Mouse (Mus musculus) liver, postnatal 0 days (tissue): ENCODE data around the gene Pam. TPM values are rescaled to one million over a fixed set of nuclear protein-coding genes. Genes with fewer than 3 reads are reported as not detected.

ENCODE experiments used
- ATAC-seq: fragments of 200-750 bp; cut with Nextera tagmentation; 2 replicates; pipeline ENCODE4 v1.8.0; 2017; ENCODE audit warnings: mild to moderate bottlenecking, moderate library complexity
- DNase-seq: peaks from one replicate; pipeline ENCODE4 v3.0.0-alpha.2; 2016
- H3K27ac ChIP-seq: fragments of 300-500 bp; sonication (generic); 2 replicates; pipeline ENCODE4 v1.5.1; 2014; ENCODE audit warnings: antibody characterized with exemption, moderate library complexity, mild to moderate bottlenecking, low read depth
- H3K27me3 ChIP-seq: fragments of 300-500 bp; sonication (generic); 2 replicates; pipeline ENCODE4 v1.6.1; 2014; ENCODE audit warnings: low read length, control low read depth, mixed read lengths; ENCODE audit not compliant: insufficient read depth
- H3K36me3 ChIP-seq: fragments of 300-500 bp; sonication (generic); replicated peaks from 2 replicates; pipeline ENCODE4 v1.6.1; 2014; ENCODE audit warnings: mild to moderate bottlenecking, control low read depth, low read length, moderate library complexity, mixed read lengths; ENCODE audit not compliant: insufficient read depth
- H3K4me1 ChIP-seq: fragments of 300-500 bp; sonication (generic); 2 replicates; pipeline ENCODE4 v1.6.1; 2014; ENCODE audit warnings: antibody characterized with exemption, mild to moderate bottlenecking, control low read depth; ENCODE audit not compliant: insufficient read depth
- H3K4me2 ChIP-seq: fragments of 300-500 bp; sonication (generic); 2 replicates; pipeline ENCODE4 v1.6.1; 2014; ENCODE audit warnings: low read depth, mild to moderate bottlenecking, low read length, moderate library complexity, mixed read lengths
- H3K4me3 ChIP-seq: fragments of 300-500 bp; sonication (generic); 2 replicates; pipeline ENCODE4 v1.5.1; 2014; ENCODE audit warnings: low read depth, low read length
- H3K9ac ChIP-seq: fragments of 300-500 bp; sonication (generic); replicated peaks from 2 replicates; pipeline ENCODE4 v1.6.1; 2014; ENCODE audit warnings: mild to moderate bottlenecking, moderate library complexity
- H3K9me3 ChIP-seq: fragments of 300-500 bp; sonication (generic); 2 replicates; pipeline ENCODE4 v1.6.1; 2016; ENCODE audit warnings: mild to moderate bottlenecking, control low read depth, low read length, mixed read lengths
- CTCF ChIP-seq: sonication (generic); IDR thresholded peaks from 2 replicates; pipeline ENCODE4 v1.5.1; 2016; ENCODE audit warnings: antibody characterized with exemption, low read depth
- EP300 ChIP-seq: IDR thresholded peaks from 2 replicates; pipeline ENCODE4 v1.6.1; 2016; ENCODE audit warnings: antibody characterized with exemption, low read depth, mild to moderate bottlenecking
- WGBS: fragments of 180-500 bp; shearing (Covaris S2); extraction: QIAGEN DNeasy Blood & Tissue Kit; methylation state at CpG from one replicate; pipeline ENCODE4 v1.1.7; 2014; ENCODE audit not compliant: insufficient replicate concordance; 5-methylcytosine and 5-hydroxymethylcytosine counted together
- polyA plus RNA-seq: library from polyadenylated mRNA; unstranded; fragments of >200 nt; fragmentation: Nextera tagmentation; extraction: Ambion mirVana; gene quantifications from 2 replicates; pipeline ENCODE4 v1.2.1, GENCODE M21; 2015

Pam gene
- polyA plus RNA-seq, 1 experiment from 2014 or later: 21.8 TPM

DNA sequence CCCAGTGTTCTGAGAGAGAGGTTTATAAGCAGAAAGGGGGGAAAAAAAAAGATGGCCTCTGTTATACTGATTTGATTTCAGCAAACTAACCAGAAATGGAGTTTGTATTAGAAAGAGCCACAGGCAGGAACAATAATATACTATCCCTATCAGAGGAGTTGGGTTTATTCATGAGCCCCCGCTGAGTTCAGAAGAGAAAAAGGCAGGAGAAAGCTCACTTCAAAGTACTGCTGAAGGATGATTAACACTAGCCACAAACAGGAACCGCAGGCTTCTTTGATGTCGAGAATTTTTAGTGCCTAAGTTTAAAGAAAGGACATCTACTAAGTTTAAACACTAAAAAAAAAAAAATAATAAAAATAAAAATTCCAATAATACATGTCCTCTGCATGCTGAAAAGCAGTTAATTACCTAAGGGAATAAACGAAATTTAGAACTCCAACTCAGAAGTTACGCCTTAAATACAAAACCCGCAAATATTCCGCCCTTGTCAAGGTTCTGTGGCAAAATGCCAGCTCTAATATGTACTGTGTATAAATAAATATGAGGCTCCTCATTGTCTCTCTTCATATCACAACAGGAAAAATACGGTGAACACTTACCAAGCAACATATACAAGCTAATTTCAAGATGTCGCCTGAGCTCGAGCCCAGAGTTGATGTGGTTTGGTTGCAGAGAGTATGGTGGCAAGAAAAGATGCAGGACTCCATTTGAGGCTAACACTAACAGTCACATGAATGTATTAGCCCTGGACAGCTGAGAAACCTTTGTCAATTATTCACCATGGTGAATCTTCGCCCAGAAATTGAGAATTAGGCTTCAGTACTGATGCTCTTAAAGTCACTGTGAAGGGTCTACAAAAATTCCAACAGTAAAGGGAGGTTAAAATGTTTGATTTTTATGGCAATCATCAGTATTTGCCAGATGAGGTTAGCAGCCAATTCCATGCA lies 38.2 kb downstream of the Pam start:
- no peak overlapping the region for H3K27ac ChIP-seq
- no peak for ATAC-seq
- H3K9ac ChIP-seq: no peak overlapping the region
- no peaks in the 10 kb centered on the region for H3K27me3 ChIP-seq
- H3K9me3 ChIP-seq: no peaks in the 10 kb centered on the region
- H3K4me3 ChIP-seq: no peak overlapping the region
- H3K4me1 ChIP-seq: 0 out of 2 replicates have a peak, but pooled peaks cover 7% of the 10 kb centered on the region
- TF ChIP-seq CTCF: no peak
- no peak for TF ChIP-seq EP300
- H3K4me2 ChIP-seq: no peak overlapping the region
- no peak for DNase-seq
- H3K36me3 ChIP-seq: no peaks in the 10 kb centered on the region
- WGBS: 70% methylated on average over 11 of the region's 11 CpGs

- DNase-seq: no peak
- Histone ChIP-seq H3K4me1 (0 out of 2 replicates have a peak, but pooled peaks cover 7% of the 10 kb centered on the region), H3K9ac (no peak overlapping the region), H3K4me2 (no peak overlapping the region), H3K27me3 (no peaks in the 10 kb centered on the region), H3K27ac (no peak overlapping the region), H3K9me3 (no peaks in the 10 kb centered on the region), H3K4me3 (no peak overlapping the region), H3K36me3 (no peaks in the 10 kb centered on the region)
- no peak for TF ChIP-seq CTCF
- TF ChIP-seq EP300: no peak
- 66% methylated on average over 6 of the region's 6 CpGs for WGBS
- ATAC-seq: no peak
Observed at GRCm38 (mm10) chr1:98056277-98056676, 39.2 kb downstream of the Pam start.

- H3K27ac ChIP-seq: no peak overlapping the region
- H3K4me3 ChIP-seq: no peak overlapping the region
- no peak overlapping the region for H3K9ac ChIP-seq
- no peaks in the 10 kb centered on the region for H3K36me3 ChIP-seq
- 0 out of 2 replicates have a peak, but pooled peaks cover 7% of the 10 kb centered on the region for H3K4me1 ChIP-seq
- WGBS: 93% methylated on average over 8 of the region's 8 CpGs
- no peaks in the 10 kb centered on the region for H3K27me3 ChIP-seq
- ATAC-seq (no peak), DNase-seq (no peak)
- H3K4me2 ChIP-seq: no peak overlapping the region
- TF ChIP-seq EP300 (no peak), CTCF (no peak)
- no peaks in the 10 kb centered on the region for H3K9me3 ChIP-seq
Observed at GRCm38 (mm10) chr1:98055591-98055990, 39.9 kb downstream of the Pam start.

DNA sequence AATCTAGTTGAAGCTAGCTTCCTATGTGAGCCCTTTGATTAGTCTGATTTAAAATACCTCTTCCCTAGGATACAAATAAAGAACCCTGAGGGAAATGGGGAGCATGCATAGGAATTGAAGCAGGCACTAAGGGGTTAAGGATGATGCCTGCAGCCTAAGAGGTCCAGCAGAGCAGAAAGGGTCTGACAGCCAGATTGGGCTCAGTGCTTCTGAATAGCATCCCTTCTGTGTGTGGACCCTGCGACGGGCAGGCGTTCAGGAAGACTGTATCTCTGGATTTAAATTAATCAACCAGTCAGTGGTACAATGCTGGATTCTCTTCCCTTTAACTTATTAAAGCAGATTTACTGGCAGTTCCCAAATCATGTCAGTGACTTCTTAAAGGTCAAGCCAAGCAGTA lies 41.5 kb downstream of the Pam start:
- WGBS: 81% methylated on average over 3 of the region's 3 CpGs
- H3K4me3 ChIP-seq: no peak overlapping the region
- H3K9ac ChIP-seq: no peak overlapping the region
- H3K27me3 ChIP-seq: no peaks in the 10 kb centered on the region
- 0 out of 2 replicates have a peak, but pooled peaks cover 5% of the 10 kb centered on the region for H3K4me1 ChIP-seq
- no peak overlapping the region for H3K27ac ChIP-seq
- no peak for TF ChIP-seq EP300
- no peaks in the 10 kb centered on the region for H3K36me3 ChIP-seq
- H3K4me2 ChIP-seq: no peak overlapping the region
- ATAC-seq: no peak
- H3K9me3 ChIP-seq: no peaks in the 10 kb centered on the region
- no peak for DNase-seq

- DNase-seq: no peak
- ATAC-seq: no peak
- no peaks in the 10 kb centered on the region for H3K36me3 ChIP-seq
- no peak overlapping the region for H3K4me2 ChIP-seq
- no peaks in the 10 kb centered on the region for H3K4me1 ChIP-seq
- H3K27ac ChIP-seq: no peak overlapping the region
- 92% methylated on average over 2 of the region's 2 CpGs for WGBS
- TF ChIP-seq CTCF: no peak
- no peak for TF ChIP-seq EP300
- H3K4me3 ChIP-seq: no peak overlapping the region
- H3K9me3 ChIP-seq: no peaks in the 10 kb centered on the region
- no peaks in the 10 kb centered on the region for H3K27me3 ChIP-seq
- H3K9ac ChIP-seq: no peak overlapping the region
Observed at GRCm38 (mm10) chr1:98053447-98053846, 42.0 kb downstream of the Pam start.

DNA sequence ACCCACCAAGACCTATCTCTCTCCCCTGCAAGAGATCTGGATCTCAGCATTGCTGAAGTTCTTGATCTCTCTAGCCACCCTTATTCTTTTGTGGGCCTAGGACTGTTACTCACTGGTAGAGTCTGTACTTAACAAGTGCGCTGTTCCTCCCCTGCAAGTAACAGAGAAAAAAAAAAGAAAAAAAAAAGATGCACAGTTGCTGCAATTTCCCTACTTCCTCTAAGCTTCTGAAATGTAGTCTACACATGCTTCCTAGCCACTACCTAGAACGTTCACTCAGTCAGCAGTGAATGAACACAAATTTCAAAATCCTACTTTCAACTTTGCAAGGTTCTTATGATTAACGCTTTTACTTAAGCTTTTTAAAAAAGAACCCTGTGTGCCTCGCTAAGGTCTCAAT lies 42.7 kb downstream of the Pam start:
- 68% methylated on average over 4 of the region's 4 CpGs for WGBS
- no peak for ATAC-seq
- Histone ChIP-seq H3K4me1 (no peaks in the 10 kb centered on the region), H3K27me3 (no peaks in the 10 kb centered on the region), H3K27ac (no peak overlapping the region), H3K9ac (no peak overlapping the region), H3K4me2 (no peak overlapping the region), H3K9me3 (no peaks in the 10 kb centered on the region), H3K4me3 (no peak overlapping the region), H3K36me3 (no peaks in the 10 kb centered on the region)
- TF ChIP-seq CTCF (no peak), EP300 (no peak)
- DNase-seq: no peak
